Mouse (Mus musculus): ENCODE data around the gene P2rx3.

- no peak for TF ChIP-seq EP300 (IDR thresholded peaks at IDR 0.05; ENCODE audit: low read depth)
- TF ChIP-seq CTCF (IDR thresholded peaks at IDR 0.05; ENCODE audit: low read depth) = no peak
Measured at GRCm38 (mm10) chr2:85047081-85047480, 9.8 kb upstream of the P2rx3 start.
